Mouse (Mus musculus) monocyte, adult 2 months (primary cell): ENCODE measurements at regions not wholly inside any gene's neighbourhood (a gene's known extent, or its start where the extent isn't known, plus 50 kb on each side); places are given as distances from the start of the nearest gene placed in this dataset.

Source experiments
- DNase-seq, 2 experiments: peaks; one replicate each; pipeline ENCODE4 v3.0.0; 2022; ENCODE audit warnings: low spot score in 2 of 2, low read depth in 1 of 2

DNA sequence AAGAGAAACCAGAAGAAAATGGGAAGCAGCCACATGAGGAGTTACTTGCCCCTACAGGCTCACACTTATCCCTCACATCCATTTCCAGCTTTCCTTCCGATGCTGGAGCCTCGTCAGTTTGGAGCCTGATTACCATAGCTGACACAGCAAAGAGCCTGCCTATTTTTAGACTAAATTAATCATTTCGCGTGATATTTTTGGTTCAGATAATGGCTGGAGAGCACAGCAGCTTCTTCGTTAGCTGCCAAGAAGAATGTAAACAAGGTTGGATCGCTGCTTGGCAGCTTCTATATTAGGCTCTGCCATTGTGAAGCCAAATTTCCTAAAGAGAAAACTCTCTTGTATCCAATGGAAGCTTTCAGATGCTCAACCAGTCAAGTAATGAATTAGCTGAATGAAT is 676.9 kb upstream of the A1bg start:
- no peak for DNase-seq

DNA sequence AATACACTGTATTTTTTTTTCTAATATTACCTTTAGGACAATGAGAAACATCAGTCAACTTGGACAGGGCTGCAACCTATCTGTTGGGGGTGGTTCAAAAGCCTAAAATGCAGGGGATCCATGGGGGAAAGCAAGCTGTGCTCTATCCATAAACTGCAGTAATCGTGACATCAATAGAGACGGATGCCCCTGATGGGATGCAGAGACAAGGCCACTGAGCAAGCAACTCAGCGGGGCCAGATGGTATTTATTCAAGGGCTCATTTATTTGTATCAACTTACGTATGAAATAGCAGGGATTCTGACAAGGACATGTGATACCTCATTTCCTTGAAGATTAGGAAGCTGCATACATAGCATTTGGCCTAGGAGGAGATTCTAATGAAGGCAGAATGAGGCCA is 673.5 kb upstream of the A1bg start:
- DNase-seq = no peak

DNA sequence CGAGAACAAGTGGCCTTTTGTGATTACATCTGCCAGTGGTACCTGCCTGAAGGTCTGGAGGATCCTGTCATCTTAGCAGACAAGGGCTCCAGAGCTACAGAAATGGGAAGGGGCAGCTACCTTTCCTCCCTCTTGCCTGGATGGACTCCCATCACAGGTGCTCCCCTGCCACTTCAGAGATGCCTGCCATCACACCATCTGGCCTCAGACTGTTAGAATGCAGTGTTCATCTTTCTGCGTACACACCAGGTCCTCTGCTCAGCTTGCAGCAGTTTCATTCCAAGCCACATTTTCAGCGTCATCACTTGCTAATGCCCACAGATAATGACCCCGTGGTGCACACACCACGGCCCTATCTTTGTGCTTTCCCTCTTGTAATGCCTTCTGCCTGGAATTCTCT is 666.1 kb upstream of the A1bg start:
- no peak for DNase-seq

DNA sequence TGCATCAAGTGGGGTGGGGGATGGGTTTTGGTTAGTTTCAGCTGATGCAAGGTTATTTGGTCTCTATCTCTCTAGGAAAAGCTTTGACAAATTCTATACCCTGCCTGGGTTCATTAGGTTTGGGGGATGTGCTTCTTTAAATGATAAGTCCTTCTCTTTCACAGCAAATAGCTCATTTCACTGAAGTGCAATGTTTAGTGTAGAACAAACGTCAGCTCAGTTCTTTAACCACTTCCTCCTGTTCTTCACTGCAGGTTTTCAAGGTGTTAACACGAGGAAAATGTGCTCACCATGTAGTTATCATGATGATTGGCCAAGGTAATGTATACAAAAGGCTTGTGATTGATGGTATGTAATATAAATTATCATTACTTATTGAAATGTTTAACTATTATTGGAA is 659.5 kb upstream of the A1bg start:
- no peak for DNase-seq

DNA sequence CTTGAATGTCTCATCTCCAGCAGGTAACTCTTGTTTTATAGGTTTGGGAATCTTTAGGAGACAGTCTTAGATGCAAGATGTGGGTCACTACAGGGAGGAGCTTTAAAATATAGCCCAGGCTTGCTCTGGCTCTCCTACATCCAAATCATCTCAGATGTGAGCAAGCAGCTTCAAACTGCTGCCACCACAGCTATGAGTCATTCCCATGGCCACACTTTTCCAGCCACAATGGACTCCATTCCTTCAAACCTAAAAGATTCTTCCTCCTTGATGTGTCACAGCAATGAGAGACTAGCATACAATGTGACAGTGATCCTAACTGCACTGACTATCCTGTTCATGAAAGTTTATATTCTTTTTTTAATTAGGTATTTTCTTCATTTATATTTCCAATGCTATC is 640.5 kb upstream of the A1bg start:
- DNase-seq = no peak

DNA sequence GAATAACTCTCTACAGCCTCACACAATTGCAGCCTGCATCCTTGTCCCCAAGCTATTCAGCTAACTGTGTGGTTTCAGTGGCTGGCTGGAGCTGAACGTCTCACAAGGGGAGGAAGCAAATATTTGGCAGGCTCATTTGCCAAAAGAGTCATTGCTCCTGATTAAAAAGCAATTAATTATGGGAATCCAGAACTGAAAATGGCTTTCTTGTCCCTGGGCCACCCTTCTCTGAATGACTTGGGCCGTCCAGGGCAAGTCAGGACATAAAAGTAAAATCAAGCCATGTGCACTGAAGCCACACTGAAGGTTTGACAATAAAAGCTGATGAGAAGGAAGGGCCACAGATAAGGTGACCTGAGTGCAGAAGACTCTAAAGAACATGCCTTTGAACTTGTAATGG is 639.4 kb upstream of the A1bg start:
- DNase-seq = no peak

DNA sequence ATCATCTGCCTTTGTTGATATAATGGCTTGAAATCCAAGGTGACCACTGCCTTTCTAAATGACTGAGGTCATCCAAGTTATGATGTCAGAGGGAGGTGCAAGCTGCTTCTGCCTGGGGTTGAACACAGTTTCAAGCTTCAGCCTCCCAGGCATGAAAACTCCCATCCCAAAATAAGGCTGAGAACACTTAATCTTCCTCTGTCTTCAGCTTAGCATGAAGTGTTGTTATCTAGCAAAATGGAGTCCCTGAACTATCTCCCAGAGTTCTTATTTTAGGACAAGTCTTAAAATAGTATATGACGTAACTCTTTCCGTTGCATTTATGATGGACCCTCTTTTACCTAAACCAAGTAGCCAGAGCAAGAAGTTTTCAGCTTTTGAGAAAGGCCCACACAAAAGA is 631.1 kb upstream of the A1bg start:
- no peak for DNase-seq

DNA sequence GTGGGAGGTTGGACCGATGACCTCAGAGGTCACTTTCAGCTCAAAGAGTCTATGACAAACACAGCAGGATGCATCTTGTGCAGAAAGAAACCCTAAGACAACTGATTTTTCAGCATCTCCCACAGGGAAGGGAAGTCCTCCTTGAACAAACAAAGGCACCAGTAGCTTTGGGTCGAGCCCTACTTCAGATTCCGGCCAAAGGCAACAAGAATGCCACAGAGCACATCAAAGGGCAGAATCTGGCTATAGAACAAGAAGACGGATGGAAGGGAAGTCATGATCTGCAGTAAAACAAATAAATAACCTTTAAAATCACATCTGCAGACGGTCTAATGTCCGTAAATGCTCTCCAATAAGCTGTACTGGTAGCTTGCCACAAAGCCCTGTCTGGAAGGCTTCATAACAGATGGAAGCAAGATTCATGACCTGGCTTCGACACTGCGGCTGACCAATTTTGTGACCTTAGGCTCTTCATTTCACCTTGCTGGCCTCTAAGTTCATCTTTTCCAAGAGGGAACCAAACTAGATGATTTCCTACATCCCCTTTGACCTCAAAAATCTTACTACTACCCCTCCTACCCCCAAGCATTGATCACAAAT is 630.4 kb upstream of the A1bg start:
- DNase-seq = no peak

DNA sequence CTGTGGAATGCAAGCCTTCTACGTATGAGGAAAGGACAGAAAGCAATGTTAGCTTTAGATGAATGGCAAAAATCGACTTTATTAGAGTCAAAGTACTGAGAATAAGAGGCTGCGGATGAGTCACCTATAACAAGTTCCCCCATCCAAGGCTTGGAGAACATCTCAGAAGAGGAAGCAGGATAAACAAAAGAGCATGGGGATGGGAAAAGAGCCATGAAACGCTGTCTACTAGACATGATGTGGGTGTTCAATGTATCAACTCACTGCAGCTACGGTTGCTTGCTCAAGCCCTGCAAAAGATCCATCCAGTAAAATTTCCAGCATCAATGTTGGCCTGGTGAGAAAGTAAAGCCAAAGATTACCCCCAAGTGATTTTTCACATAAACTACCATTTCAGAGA is 628.4 kb upstream of the A1bg start:
- DNase-seq = no peak

DNA sequence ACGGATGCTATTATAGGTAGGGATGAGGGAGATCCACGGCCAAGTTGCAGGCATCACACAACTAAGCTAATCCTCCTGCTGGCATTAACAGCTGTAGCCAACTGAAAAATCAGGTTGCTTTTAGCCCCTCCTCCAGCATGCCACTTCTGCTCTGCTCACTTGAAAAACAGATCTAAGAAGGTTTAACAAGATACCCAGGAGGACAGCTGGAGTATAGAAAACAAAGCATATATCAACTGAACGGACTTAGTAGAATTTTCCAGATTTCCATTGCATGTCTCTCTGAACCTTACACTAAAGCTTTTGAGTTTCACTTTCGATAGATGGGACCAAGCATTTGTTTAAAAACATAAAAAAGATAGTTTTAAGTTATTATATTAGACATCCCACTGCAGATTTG is 625.6 kb upstream of the A1bg start:
- no peak for DNase-seq

DNA sequence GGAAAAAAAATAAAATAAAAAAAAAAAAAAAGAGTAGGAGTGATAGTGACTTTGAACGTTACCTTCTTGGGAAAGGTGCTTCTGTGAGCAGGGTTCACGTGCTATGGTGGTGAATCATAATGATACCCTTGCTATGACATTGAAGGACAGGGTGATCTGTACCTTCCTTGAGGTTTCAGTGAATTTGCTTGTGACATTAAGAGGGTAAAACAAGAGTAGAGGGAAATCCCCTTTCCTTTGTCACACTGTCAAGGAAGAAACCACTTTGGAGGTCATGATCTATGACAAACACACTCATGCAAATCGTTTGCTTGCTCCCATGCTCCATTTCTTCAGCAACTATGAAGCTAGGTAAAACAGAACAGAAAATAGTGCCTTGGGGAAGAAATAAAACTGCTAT is 623.8 kb upstream of the A1bg start:
- no peak for DNase-seq

DNA sequence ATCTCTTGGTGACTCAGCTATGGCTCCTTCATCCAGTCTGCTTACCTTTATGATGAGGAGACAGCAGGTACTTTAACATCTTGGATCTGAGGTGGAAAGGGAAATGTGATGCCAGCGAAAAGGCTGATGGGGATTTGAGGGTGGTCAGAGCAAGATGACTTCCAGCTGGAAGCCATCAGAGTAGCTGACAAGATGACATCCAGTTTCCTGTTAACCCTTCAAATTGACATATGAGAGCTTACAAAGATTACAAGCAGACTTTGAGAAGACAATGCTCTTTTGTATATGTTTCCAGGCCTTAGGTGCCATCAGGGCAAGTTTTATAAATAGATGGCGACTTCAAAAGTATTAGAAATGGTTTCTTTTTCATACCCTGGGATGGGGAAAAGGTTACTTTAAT is 621.3 kb upstream of the A1bg start:
- no peak for DNase-seq

DNA sequence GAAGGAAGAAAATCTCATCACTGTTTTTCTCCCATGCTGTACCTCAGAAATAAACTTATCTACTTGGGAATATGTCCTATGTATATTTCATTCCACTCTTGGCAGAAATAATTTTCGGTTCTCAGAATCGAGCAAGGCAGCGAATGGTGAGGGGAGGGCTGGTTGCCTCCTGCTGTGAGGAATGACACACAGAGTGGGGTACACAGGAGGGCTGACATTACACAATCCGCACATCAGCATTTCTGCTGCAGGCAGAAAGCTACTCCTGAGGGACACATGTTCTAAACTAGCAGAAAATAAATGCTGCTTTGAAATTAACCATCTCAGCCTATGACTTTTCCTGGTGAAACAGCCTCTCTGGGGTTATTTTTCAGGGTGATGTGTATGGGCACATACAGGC is 618.8 kb upstream of the A1bg start:
- no peak for DNase-seq

DNA sequence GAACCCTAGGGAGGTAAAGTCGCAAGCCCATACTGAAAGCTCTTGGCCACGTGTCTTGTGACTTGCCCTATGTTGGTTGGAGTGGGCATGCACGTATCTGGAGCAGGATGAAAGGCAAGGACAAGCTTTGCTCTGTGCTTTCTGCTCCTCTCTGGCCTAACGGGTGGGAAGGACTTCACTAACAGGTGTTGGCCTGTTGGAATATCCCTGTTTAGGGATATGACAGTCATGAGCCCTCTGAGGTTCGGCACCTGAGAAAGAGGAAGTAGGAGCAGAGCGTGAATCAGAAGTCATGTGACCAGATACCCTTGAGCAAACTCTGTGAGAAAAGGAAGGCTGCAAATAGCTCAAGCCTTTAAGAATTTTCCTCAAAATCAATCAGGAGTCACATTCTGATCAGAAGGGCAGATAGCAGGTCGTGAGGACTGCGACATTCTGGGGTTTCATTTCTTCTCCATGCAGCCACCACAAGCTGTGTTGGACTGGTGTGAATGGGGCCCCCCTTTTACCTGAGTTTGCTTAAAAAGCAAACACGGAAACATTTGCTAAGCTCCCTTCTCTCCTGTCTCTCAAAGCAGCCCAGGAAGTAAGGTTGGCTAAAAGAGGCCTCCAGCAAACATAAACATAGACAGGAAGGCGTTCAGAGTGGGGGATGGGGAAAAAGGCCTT is 618.1 kb upstream of the A1bg start:
- DNase-seq = no peak

DNA sequence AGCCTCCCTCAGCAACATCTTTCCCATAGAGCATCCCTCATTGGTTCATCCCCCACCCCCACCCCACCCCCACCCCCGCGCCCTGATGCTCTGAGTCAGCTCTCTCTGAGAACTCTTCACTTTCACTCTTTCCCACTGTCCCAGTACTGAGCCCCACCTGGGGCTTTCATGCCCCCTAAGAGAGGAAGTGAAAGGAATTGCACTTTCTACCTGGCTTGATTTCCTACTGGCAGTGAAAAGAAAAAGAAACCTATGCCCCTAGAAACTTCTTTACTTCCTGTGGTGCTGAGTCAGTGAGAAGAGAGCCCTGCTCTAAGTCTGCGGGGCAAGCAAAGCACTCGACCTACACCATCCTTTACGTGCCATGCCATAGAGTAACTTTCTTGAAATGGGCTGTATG is 616.1 kb upstream of the A1bg start:
- no peak for DNase-seq

DNA sequence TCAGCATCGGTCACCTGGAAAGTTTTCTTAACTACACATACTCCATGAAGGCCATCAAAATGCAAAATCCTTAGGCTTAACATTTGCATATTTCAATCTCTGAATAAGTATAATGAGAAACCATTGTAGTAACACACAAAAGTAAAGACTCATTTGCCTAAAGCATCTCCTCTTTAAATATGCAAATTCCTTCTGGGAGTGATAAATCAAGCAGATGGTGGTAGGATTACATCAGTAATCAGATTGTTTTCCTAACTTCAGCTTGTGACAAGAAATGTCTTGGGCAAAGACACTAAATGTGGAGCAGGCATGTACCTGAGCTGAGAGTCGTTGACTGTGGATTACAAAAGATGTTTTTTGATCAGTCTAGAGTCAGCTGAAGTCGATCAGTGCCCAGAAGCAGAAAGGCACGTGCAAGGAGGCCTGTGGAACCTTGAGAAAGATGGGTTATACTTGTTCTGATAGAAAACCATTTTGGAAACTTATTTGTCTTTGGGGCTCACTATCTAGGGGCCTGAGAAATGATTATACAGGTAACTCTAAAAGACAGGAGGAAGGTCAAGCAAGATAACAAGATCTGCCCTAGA is 615.5 kb upstream of the A1bg start:
- no peak for DNase-seq

DNA sequence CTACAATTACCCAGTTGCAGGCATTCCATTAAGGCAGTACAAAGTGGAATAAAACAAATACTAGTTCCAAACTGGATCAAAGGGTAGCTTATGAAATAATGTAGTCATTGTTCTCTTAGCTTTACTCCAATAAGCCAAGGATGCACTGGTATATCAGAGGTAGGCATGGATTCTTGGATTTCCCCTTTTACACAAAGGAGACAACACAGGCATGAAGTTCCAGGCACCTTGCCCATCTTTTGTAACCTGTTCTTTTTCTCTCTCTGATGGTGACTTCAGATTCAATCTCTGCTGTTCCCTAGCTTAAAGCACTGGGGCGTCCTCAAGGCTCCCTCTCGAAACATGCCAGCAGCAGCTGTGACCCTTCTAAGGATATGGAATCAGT is 613.5 kb upstream of the A1bg start:
- DNase-seq = no peak

DNA sequence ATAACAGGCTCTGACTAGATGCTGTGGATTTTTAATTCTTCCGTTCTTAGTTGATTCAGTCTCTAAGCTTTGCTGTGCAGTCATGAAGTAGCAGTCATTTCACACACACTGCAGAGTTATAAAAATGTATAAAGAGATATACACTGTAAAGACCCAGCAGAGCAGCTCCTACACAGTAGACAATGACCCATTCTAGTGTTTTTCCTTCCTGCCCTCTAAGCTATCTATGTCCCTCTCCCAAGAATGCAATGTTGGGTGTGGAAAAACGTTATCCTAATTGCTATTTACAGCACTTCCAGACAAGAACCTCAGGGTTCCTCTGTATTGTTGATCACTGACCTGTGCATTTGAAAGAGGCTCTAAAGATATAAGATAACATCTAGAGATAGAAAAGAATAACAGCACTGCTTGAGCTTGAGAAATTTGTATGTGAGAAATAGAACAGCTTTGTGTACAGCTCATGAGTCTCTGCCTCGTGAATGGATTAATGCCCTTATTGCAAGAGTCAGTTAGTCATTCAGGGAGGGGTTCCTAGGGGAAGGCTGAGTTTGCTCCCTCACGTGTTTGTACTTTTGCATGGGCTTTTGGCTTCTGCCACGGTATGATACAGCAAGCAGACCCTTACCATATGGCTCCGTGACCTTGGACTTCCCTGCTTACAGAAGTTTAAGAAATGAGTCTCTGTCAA is 613.0 kb upstream of the A1bg start:
- no peak for DNase-seq

DNA sequence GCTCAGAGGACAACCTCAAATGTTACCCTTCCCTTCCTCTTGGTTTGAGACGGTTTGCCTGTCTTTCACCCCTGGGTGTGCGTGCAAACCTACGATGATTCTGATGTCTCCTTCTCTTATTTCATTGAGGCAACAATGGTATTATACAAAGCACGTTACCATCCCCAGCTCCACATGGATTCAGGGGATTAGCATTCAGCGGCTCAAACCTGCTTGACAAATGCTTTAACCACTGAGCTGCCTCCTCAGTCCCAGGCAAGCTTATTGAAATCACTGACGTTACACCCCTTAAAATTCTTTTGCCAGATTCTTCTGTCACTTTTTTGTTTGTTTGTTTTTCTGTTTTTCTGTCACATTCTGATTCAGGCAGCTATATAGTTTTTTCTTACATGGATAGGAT is 612.4 kb upstream of the A1bg start:
- no peak for DNase-seq

DNA sequence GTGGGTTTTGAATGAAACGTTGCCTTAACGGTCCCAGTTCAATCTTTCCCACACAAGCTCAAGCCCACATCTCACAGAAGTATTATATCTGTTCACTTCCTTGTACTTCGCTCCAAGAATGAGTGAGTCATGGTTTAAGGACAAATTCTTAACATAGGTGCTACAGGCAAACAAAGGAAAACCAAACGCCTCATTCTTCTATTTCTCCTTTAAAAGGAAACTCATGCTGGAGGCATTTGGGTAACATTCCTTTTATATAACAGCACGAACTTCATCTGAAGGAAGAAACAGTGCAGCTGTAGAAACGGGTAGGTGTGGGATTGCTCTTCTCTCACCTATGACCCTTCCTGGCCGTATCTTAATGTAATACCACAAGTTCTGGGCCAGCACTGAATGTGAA is 610.0 kb upstream of the A1bg start:
- no peak for DNase-seq

DNA sequence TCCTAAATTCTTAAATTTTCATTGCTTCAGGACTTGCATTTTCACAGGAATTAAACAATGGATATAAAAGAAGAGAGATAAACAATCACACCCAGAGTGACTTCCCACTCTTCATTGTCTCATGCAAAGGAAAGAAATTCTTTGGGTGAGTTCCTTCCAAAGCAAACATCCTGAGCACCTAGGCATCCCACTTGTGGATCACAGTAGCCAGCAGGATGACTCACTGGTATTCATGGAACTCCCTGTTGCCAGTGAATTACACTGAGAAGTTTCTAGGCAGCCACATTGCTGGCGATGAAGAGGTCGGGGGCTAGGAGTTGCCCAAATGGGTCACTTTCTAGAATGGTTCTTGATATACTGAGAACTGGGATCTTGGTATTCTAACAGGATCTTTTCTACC is 609.2 kb upstream of the A1bg start:
- DNase-seq = no peak

DNA sequence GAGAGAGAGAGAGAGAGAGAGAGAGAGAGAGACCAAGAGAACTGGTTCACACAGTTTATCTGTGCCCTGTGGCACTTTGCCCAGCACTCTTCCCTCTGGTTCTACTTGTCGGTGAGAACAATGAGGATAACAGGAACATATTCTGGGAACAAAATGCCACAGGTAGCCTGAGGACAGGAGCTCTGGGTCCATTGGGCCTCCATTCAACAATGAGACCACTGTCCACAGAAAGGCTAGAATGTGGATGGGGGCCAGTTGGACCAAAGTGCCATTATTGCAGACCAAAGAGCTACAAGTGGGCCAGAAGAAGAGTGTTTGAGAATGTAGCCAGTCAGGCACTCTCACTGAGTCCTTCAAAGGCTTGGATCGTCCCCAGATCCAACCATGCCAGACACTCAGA is 600.2 kb upstream of the A1bg start:
- no peak for DNase-seq

DNA sequence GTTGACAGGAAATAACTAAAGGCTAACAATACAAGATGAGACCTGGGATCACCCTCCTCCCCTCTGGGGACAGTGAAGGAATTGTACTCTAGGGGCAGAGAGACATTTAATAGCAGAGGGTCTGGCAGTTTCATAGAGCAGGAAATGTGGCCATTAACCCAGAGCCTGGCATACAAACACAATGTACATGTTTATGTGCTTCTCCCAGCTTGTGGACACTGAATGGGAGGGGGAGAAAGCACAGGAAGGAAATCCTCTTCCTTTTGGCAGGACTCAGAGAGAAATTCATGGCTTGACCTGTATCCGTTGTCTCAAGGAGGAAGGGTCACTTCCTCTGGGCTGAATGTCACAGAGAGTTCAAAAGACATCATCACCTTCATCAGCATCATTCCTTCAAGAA is 594.5 kb upstream of the A1bg start:
- no peak for DNase-seq
